Mouse (Mus musculus): ENCODE measurements around the gene Nr3c2.
A peak's percentile ranks its signal among the peaks of the same experiment; 100 is the strongest.

The Nr3c2 gene

DNA sequence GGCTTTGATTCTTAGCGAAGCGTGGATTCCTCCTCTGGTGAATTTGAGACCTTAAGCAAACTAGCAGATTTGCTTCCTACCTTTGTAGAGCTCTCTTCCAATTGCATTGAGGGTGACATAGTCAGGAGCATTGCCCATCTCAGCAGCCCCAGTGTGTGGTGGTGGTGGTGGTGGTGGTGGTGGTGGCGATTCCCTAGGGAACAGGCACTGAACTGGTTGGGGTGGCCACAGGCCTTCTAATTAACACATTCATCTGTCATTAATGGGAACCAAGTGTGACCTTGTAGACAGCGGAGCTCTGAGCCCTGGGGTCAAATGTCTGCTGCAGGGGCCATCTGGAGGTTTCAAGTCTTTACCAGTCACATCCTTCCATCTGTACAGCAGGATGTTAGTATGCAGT, 277.1 kb downstream of the Nr3c2 start:
- no peak for DNase-seq

GRCm38 (mm10) chr8:77185816-77186215, 286.6 kb downstream of the Nr3c2 start:
- DNase-seq = no peak

GRCm38 (mm10) chr8:77186914-77187536, 287.8 kb downstream of the Nr3c2 start:
- no peak for DNase-seq

DNA sequence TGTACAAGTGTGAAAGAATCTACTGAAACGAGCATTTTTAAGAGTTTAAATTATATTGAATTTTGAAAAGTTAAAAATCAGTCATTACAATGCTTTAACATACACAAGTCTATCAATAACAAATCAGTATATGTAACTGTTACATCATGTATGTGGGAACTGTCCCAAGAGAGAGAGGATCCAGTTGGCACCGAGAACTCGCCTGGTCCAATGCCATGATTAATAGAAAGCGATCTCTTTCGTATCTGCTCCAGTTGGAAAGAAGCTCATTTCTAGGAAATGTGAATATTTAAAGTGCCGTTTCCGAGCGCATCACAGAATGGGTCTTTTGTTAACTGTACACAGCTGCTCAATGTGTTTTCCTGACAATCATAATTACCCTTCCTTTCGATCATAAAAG, 288.5 kb downstream of the Nr3c2 start:
- DNase-seq = peak in 1 of 2 experiments; percentile 17

DNA sequence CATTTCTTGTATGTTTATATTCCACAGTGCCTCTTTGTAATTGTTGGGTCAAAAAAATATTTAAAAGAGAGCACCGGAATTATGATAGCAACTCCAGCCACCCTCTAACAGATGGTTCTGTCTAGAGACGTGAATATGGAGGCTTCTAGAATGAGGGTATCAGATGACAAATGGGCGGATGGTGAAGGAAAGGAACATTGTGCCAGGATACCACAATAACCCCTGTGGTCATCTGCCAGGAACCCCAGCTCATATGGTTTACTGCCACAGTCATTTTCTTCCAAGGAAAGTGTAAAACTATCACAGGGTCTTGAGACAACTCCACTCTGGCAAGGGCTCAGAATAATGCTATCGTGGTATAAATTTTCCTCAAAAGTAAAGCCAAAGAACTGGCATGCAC, 289.1 kb downstream of the Nr3c2 start:
- DNase-seq = no peak

DNA sequence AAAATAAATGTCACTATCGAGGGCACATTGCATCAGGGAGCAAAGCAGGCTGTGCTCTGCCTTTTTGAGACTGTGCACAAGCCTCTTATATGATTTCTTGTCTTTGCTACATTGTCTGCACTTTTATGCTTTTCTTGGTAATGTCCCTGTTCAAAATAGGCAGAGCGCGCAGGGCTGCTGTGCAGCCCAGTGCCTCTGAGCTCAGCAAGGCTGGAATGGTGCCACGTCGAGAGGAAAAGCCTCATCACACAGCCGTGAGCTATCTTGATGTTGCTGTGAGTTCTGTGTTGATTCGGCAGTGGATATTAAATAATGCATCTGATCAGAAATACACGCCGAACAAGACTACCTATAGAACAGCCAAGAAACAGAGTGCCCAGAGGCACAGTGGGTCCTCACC, 290.1 kb downstream of the Nr3c2 start:
- DNase-seq = peak; percentile 9 to 10

- DNase-seq = no peak
Observed at GRCm38 (mm10) chr8:77190393-77190792, 291.2 kb downstream of the Nr3c2 start.

DNA sequence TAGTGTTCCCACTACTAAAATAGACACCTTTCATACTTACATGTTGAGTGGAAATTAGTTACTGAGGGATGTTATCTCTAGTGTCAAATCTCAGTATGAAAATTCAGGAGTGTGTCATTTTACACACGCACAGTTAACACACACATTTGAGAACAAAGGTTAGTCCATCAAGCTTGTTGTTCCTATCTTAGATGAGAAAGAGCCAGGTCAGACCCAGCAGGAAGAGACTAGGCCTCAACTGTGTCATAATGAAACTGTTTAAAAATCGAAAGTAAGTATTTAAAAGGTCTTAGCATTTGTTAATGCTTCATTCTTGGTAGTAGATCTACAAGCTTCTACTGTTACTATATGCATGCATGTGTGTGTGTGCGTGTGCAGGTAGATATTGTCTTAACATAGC, 310.1 kb downstream of the Nr3c2 start:
- no peak for DNase-seq

DNA sequence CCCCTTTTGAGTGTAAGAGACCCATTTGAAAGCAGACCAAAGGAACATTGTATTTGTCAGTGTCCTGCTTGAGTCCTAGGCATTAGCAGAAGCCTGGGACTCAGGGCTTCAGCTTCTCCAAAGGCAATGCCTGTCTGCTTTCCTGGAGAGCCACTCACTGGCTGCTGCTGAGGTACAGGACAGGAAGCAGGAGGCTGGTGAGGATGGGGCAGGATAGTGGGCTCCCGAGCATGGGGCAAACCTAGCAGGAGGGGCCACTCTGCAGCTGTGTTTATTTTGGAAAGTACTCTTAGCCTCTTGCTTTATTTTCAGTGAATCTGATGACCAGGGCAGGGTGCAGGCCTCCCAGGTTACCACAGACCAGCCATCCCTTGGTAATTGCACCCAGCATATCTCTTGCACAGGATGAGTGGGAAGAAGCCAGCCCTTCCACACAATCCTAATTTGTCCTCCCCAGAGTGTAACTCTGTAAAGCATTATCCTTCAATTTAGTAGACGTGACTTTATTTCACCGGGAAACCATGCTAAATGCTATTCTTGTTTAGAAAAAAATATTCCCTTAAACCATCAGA, 314.7 kb downstream of the Nr3c2 start:
- DNase-seq = no peak

GRCm38 (mm10) chr8:77214665-77215064, 315.4 kb downstream of the Nr3c2 start:
- no peak for DNase-seq

DNA sequence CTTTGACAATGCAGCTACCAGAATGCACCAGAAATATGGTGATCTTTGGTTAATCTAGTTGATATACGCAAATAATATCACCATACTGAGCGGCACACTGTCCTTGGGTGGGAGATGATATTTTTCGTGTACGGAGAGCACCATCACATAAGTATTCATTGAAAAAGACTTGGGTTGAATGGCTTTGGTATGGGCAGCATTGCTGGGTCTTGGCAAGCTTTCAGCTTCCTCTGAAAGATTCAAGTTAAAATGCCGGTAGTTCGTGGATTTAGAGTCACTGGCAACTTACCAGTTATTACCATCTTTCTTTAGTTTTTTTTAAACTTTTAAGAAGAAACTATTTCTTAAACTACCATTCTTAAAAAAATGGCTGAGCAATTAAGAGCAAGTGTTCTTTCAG, 315.9 kb downstream of the Nr3c2 start:
- DNase-seq = no peak

- no peak for DNase-seq
Observed at GRCm38 (mm10) chr8:77223123-77223522, 323.9 kb downstream of the Nr3c2 start.

DNA sequence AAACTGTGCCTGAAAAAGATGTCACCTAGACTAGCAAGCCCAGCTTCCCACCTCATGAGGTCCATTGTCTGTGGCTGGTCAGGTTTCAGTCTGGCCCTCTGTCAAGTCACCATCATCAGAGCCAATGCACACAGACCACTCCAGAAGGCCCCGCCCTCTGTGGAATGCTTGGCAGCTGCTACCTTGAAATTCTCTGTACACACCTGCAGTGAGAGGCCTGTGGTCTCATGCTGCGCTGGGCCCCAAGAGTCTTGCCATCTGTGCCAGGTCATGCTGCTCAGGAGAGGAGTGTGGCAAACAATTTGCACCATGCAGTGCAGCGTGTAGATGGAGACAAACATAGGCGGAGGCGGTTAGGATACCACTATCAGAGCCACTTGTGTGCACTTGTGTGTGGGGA, 328.5 kb downstream of the Nr3c2 start:
- DNase-seq = peak; percentile 52 to 63

- no peak for DNase-seq
Observed at GRCm38 (mm10) chr8:77228688-77229087, 329.4 kb downstream of the Nr3c2 start.

DNA sequence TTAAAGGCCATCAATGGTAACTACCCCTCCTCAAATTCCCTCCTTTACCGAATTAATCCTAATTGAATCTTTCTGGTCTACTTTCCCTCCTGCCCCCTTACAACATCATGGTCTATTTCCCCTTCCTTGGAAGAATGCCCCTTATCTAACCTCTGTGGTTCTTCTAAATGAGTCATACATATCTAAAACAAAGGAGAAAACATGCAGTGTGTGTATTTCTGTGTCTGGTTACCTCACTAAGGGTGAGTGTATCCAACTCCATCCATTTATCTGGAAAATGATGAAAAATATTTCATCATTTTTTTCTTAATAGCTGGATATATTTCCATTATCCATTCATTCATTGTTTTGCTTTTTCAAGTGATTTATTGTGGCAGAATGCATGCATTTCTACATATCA, 332.0 kb downstream of the Nr3c2 start:
- no peak for DNase-seq

- DNase-seq = no peak
Observed at GRCm38 (mm10) chr8:77231834-77232233, 332.6 kb downstream of the Nr3c2 start.

DNA sequence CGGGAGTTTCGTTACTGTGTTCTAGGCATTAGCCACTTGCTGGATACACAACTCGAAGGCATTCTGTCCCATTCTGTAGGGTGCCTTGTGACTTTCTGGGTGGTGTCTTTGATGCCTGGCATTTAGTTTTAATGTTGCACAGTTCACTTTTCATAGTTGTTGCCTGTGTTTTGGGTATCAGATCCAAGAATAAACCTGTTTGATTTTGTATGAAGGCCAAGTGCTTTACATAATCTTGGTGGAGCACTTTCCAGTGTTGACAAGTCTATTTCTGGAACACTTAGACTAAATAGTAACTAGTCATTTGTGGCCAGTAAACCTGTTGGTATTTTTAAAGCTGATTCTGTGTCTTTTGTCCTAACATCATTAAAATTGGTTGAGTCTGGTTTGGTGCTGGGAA, 333.2 kb downstream of the Nr3c2 start:
- DNase-seq = no peak

GRCm38 (mm10) chr8:77236701-77237100, 337.5 kb downstream of the Nr3c2 start:
- no peak for DNase-seq

GRCm38 (mm10) chr8:77239462-77239861, 340.2 kb downstream of the Nr3c2 start:
- no peak for DNase-seq

- DNase-seq = no peak
Observed at GRCm38 (mm10) chr8:77241381-77241780, 342.1 kb downstream of the Nr3c2 start.

GRCm38 (mm10) chr8:77250094-77250493, 350.9 kb downstream of the Nr3c2 start:
- DNase-seq = no peak

DNA sequence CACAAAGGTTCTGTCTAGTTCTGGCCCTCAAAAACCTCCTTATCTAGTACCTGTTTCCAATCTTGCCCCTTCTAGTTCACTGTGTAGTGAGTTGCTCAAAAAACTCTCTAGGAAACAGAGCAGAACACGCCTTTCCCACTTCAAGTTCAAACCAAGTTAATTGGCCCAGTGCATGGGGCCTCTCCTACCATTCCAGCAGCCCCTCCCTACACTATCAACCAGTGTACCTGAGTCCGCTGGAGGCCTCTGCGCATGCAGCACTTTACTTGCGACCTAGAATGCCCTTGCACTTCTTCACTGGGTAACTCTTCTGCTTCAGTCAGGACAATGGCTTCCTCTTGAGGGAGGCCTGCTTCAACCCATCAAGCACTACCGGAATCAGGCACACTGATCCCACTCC, 351.9 kb downstream of the Nr3c2 start:
- no peak for DNase-seq

GRCm38 (mm10) chr8:77254466-77254865, 355.2 kb downstream of the Nr3c2 start:
- DNase-seq = no peak

GRCm38 (mm10) chr8:77256450-77257084, 357.3 kb downstream of the Nr3c2 start:
- DNase-seq = no peak

GRCm38 (mm10) chr8:77257085-77257451, 357.8 kb downstream of the Nr3c2 start:
- no peak for DNase-seq

All from cerebellum, adult 18-20 months (tissue).